Mouse (Mus musculus) bone marrow, adult 2 months (tissue): ENCODE measurements at regions not wholly inside any gene's neighbourhood (a gene's known extent, or its start where the extent isn't known, plus 50 kb on each side); places are given as distances from the start of the nearest gene placed in this dataset.

ENCODE experiments used
- CTCF ChIP-seq: fragments of 200-500 bp; IDR thresholded peaks from 2 replicates; pipeline ENCODE4 v1.5.1; 2011; ENCODE audit warnings: low read length, control low read depth; ENCODE audit not compliant: control insufficient read depth, insufficient read depth
- POLR2A ChIP-seq: fragments of 200-500 bp; IDR thresholded peaks from 2 replicates; pipeline ENCODE4 v1.6.1; 2011; ENCODE audit warnings: low read depth, mild to moderate bottlenecking, control low read depth, low read length, borderline replicate concordance; ENCODE audit not compliant: control insufficient read depth

GRCm38 (mm10) chr8:26833297-26833696 lies 143.8 kb upstream of the Zfp703 start:
- no peak for TF ChIP-seq CTCF
- no peak for TF ChIP-seq POLR2A
